Mouse (Mus musculus) liver, adult 2 months (tissue): ENCODE data around the gene Trip4. TPM values are rescaled to one million over a fixed set of nuclear protein-coding genes. Genes with fewer than 3 reads are reported as not detected.

Source experiments
- DNase-seq: peaks from one replicate; pipeline ENCODE4 v3.0.0-alpha.2; 2011; ENCODE audit warnings: low read depth, low spot score; ENCODE audit errors: extremely low read depth
- H3K27ac ChIP-seq: fragments of 200-500 bp; replicated peaks from 2 replicates; pipeline ENCODE4 v1.5.1; 2012; ENCODE audit warnings: low read depth, mild to moderate bottlenecking, control low read depth, inconsistent platforms, low read length; ENCODE audit not compliant: insufficient read depth
- H3K27me3 ChIP-seq: fragments of 200-500 bp; 2 replicates; pipeline ENCODE4 v1.6.1; 2012; ENCODE audit warnings: mild to moderate bottlenecking, moderate library complexity, low read length, inconsistent platforms; ENCODE audit not compliant: control insufficient read depth, insufficient read depth
- H3K36me3 ChIP-seq: fragments of 200-500 bp; 2 replicates; pipeline ENCODE4 v1.6.1; 2012; ENCODE audit warnings: low read length, inconsistent platforms; ENCODE audit not compliant: control insufficient read depth, insufficient read depth
- H3K4me1 ChIP-seq: fragments of 200-500 bp; 2 replicates; pipeline ENCODE4 v1.6.1; 2011; ENCODE audit warnings: low read length; ENCODE audit not compliant: control insufficient read depth, insufficient read depth
- H3K4me3 ChIP-seq: fragments of 200-500 bp; 2 replicates; pipeline ENCODE4 v1.5.1; 2011; ENCODE audit warnings: low read depth, mild to moderate bottlenecking, control low read depth, low read length, moderate library complexity; ENCODE audit not compliant: insufficient read depth
- H3K79me2 ChIP-seq: fragments of 200-500 bp; 2 replicates; pipeline ENCODE4 v1.6.1; 2012; ENCODE audit warnings: inconsistent platforms, mild to moderate bottlenecking, low read length, moderate library complexity; ENCODE audit not compliant: control insufficient read depth, insufficient read depth
- H3K9ac ChIP-seq: fragments of 200-500 bp; 2 replicates; pipeline ENCODE4 v1.6.1; 2012; ENCODE audit warnings: low read depth, mild to moderate bottlenecking, control low read depth, inconsistent platforms, low read length
- CTCF ChIP-seq: fragments of 200-500 bp; IDR thresholded peaks from 2 replicates; pipeline ENCODE4 v1.5.1; 2011; ENCODE audit warnings: low read depth, low read length, control low read depth
- POLR2A ChIP-seq: fragments of 200-500 bp; IDR thresholded peaks from 2 replicates; pipeline ENCODE4 v1.6.1; 2011; ENCODE audit warnings: low read length, control low read depth; ENCODE audit not compliant: insufficient read depth; ENCODE audit errors: extremely low read depth
- WGBS: fragments of 180-500 bp; shearing (Covaris S2); methylation state at CpG from one replicate; pipeline ENCODE4 v1.1.7; 2018; 5-methylcytosine and 5-hydroxymethylcytosine counted together
- polyA plus RNA-seq: library from polyadenylated mRNA; depleted of rRNA; stranded (reverse); fragments of >200 nt; gene quantifications from 2 replicates; pipeline ENCODE4 v1.2.3, GENCODE M21; 2012
- total RNA-seq: library from RNA; depleted of rRNA; stranded (reverse); fragments of >200 nt; gene quantifications from 2 replicates; pipeline ENCODE4 v1.2.3, GENCODE M21; 2014

The Trip4 gene
- total and polyA plus RNA-seq, 2 experiments, result 6.4 to 30.9 TPM

DNA sequence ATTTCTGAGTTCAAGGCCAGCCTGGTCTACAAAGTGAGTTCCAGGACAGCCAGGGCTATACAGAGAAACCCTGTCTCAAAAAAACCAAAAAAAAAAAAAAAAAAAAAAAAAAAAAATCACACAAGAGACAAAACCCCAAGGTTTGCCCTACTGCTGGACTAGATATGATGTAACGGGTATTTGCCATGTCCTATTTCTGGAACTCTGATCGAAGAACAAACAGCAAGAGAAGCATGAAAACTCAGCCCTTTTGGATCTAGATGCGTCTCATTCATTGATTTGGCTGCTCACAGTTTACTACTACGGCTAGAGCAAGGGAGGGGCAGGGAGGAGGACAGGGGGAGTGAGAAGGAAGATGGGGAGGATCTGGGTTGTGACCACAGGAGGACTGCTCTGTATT is 86.6 kb downstream of the Trip4 start:
- H3K79me2 ChIP-seq, result peaks cover 22% of the 10 kb centered on the region
- TF ChIP-seq POLR2A (no peak), CTCF (no peak)
- WGBS, result 24% methylated on average over 4 of the region's 4 CpGs

DNA sequence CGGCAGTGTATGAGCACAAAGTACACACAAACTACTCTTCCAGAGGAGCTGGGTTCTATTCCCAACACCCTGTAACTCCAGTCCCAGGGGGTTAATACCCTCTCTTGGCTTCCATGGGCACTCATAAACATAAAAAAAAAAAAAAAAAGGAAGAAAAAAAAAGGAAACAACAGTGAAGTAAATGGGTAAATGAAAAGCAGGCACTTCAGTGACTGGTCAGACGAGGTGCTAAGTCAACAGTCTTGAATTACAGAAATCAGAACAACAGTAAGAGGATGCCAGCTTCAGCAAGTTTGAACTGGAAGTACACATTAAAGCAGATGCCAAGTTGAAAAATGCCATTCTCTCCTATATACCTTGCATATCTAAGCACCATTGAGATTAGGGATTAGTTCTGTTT is 88.3 kb downstream of the Trip4 start:
- Histone ChIP-seq H3K27ac (no peak overlapping the region), H3K4me1 (peaks cover 20% of the 10 kb centered on the region), H3K79me2 (peaks cover 28% of the 10 kb centered on the region), H3K27me3 (no peaks in the 10 kb centered on the region), H3K4me3 (no peak overlapping the region), H3K9ac (no peak overlapping the region), H3K36me3 (no peaks in the 10 kb centered on the region)
- DNase-seq, result peak; percentile 30
- WGBS, result 31% methylated on average over 2 of the region's 2 CpGs
- TF ChIP-seq POLR2A (no peak), CTCF (no peak)

More for the DNA sequence above, 86.6 kb downstream of the Trip4 start:
- Histone ChIP-seq H3K9ac (0 out of 2 replicates have a peak overlapping the region, but pooled peaks have one; percentile 8), H3K36me3 (no peaks in the 10 kb centered on the region), H3K4me1 (peaks cover 27% of the 10 kb centered on the region), H3K27ac (peak overlapping the region; percentile 84), H3K4me3 (no peak overlapping the region), H3K27me3 (no peaks in the 10 kb centered on the region)
- peak; percentile 92 for DNase-seq

DNA sequence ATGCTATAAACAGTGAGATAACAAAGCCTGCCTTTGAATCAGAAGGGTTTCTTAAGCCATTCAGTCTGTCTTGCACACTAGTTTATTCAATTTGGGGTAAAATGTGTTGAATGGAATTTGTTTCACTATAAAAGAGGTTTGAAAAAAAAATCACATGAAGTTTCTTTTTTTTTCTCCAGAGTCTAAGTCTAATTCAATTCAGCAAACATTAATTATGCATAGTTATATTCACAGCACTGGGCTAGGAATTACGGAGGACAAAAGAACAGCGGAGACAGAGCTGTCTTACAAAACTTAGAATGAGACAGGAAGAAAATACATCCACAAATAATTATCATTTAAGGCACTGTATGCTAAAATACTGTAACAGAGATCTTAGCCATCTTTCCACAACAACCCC is 90.2 kb downstream of the Trip4 start:
- Histone ChIP-seq H3K4me3 (no peak overlapping the region), H3K4me1 (peaks cover 11% of the 10 kb centered on the region), H3K79me2 (peaks cover 35% of the 10 kb centered on the region), H3K36me3 (no peaks in the 10 kb centered on the region), H3K27me3 (no peaks in the 10 kb centered on the region), H3K27ac (no peak overlapping the region), H3K9ac (no peak overlapping the region)
- no peak for DNase-seq
- 100% methylated on average over 2 of the region's 2 CpGs for WGBS
- TF ChIP-seq POLR2A, result no peak
- no peak for TF ChIP-seq CTCF

DNA sequence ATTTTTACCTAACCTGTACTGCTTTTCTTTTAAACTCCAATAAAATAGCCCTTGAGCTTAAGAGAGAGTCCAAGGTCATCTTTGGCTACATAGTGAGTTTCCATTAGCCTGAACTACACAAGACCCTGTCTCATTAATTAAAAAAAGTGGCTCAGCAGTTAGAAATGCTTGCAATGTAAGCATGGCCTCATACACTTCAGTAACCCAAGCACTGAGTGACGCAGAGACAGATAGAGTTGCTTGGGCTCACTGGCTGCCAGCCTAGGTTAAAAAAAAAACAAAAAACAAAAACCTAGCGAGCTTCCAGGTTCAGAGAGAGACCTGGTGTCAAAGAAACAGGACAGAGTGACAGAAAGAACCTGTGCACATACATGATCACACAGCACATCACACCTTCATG is 95.8 kb downstream of the Trip4 start:
- Histone ChIP-seq H3K4me1 (peaks cover 7% of the 10 kb centered on the region), H3K9ac (no peak overlapping the region), H3K79me2 (peaks cover 45% of the 10 kb centered on the region; the same call in 1 of the 2 replicates), H3K4me3 (no peak overlapping the region), H3K27me3 (no peaks in the 10 kb centered on the region), H3K36me3 (no peaks in the 10 kb centered on the region), H3K27ac (no peak overlapping the region)
- no peak for TF ChIP-seq POLR2A
- TF ChIP-seq CTCF, result no peak
- 15% methylated on average over 2 of the region's 2 CpGs for WGBS
- DNase-seq, result peak; percentile 54

DNA sequence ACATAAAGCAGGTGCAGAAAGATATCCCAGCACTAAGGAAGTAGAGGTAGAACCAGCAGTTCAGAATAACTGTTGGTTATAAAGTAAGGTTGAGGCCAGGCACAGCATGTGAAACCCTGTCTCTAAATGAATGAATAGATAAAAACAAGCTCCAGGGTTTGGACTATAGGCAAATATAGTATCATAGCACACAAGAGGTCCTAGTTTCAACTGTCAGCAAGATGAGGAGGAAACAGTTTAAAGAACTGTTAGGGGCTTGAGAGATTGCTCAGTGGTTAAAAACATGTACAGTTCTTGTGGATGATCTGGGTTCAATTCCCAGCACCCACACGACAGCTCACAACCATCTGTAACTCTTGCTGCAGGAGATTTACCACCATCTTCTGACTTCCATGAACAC is 96.8 kb downstream of the Trip4 start:
- Histone ChIP-seq H3K27me3 (no peaks in the 10 kb centered on the region), H3K9ac (no peak overlapping the region), H3K79me2 (peaks cover 38% of the 10 kb centered on the region; the same call in 1 of the 2 replicates), H3K4me3 (no peak overlapping the region), H3K27ac (no peak overlapping the region), H3K4me1 (peaks cover 7% of the 10 kb centered on the region), H3K36me3 (no peaks in the 10 kb centered on the region)
- no peak for TF ChIP-seq POLR2A
- TF ChIP-seq CTCF, result no peak
- DNase-seq, result no peak
- WGBS, result 93% methylated on average over 1 of the region's 1 CpGs

DNA sequence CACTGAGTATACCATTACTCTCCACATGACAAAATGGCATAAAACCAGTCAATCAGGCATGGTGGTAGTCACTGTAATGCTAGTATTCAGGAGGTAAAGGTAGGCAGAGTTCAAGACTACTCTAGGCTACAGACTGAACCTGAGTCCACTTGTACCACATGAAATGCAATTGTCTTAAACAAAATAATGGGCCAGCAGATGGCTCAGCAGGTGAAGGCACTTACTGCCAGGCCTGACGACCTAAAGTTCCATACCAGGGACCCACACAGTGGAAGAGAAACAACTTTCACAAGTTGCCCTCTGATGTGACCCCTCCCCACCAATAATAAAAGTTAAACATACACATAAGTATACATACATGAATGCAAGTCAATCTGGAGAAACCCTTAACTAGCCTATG is 100.8 kb downstream of the Trip4 start:
- H3K27me3 ChIP-seq, result no peaks in the 10 kb centered on the region
- H3K4me1 ChIP-seq, result peaks cover 3% of the 10 kb centered on the region; the same call in 1 of the 2 replicates
- no peak overlapping the region for H3K27ac ChIP-seq
- TF ChIP-seq CTCF, result no peak
- no peak for DNase-seq
- H3K79me2 ChIP-seq, result peaks cover 24% of the 10 kb centered on the region; the same call in 1 of the 2 replicates
- WGBS, result 90% methylated on average over 1 of the region's 1 CpGs
- H3K4me3 ChIP-seq, result no peak overlapping the region
- H3K9ac ChIP-seq, result no peak overlapping the region
- no peaks in the 10 kb centered on the region for H3K36me3 ChIP-seq
